Mouse (Mus musculus): Measurements from ENCODE around the gene Rdh19. TPM values are rescaled to one million over a fixed set of nuclear protein-coding genes. Genes with fewer than 3 reads are reported as not detected.

Rdh19 gene
- polyA plus RNA-seq, 1 experiment from 2014 or later: not detected

DNA sequence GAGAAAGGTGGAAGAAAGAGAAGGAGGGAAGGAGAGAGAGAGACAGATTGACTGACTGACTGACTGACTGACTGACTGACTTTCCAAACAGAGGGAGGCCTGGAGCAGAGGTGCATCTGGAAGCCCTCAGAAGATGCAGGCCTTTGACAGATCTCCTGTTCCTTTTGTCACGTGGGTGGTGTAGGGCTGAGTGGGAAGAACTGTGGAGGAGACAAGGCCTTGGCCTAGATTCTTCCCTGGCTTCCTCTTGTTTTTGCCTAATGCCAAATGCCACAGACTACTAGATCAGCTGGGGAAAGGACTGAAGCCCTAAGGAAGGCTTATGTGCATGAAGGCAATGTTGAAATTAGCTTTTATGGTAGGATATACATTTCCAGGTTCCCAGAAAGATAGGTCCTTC is 53.4 kb downstream of the Rdh19 start:
- Histone ChIP-seq H3K4me3 (no peak overlapping the region), H3K27me3 (replicated peaks) (no peaks in the 10 kb centered on the region; the same call in 1 of the 2 replicates), H3K36me3 (no peaks in the 10 kb centered on the region), H3K4me2 (no peak overlapping the region), H3K27ac (replicated peaks) (no peak overlapping the region), H3K4me1 (peaks cover 7% of the 10 kb centered on the region), H3K9ac (no peak overlapping the region), H3K9me3 (no peaks in the 10 kb centered on the region)
- ATAC-seq (ENCODE audit: extremely low read depth, insufficient number of reproducible peaks, low FRiP score, low TSS enrichment): no peak
- WGBS: 50% methylated on average over 1 of the region's 1 CpGs

DNA sequence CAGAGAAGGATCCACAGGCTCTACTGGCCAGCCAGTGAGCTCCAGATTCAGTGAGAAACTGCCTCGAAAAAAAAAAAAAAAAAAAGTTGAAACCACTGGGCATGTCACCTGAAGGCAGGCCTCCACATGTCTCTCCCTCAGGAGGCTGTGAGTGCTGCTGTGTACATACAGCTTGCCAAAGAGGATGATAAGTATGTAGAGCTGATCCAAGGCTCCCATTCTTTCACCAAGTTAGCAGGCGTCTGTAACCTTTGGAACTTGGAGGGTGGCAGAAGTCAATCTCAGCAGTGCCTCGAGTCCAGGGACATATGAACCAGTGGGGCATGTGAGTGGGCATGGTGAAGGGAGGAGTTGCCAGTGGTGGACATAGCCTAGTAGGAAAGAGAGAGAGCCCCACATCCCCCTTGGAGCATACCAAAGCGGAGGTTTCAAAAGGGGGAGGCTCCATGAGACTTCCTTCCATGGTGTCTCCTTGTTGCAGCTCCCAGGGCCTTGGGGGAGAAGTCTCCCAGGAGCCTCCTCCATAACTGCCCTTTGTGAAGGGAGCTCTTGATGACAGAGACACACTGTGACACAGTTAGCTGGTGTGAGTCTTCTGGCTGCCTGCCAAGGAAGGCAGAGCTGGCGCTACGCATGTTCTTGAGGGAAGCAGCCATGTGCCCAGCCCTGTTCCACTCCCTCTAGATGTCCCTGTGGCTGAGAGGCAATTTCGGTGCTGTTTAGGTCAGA is 55.2 kb downstream of the Rdh19 start:
- H3K9ac ChIP-seq: no peak overlapping the region
- H3K4me1 ChIP-seq: peaks cover 7% of the 10 kb centered on the region
- WGBS: 46% methylated on average over 7 of the region's 7 CpGs
- no peak overlapping the region for H3K27ac ChIP-seq (replicated peaks)
- no peaks in the 10 kb centered on the region; the same call in 1 of the 2 replicates for H3K27me3 ChIP-seq (replicated peaks)
- no peaks in the 10 kb centered on the region for H3K36me3 ChIP-seq
- H3K9me3 ChIP-seq: no peaks in the 10 kb centered on the region
- H3K4me2 ChIP-seq: no peak overlapping the region
- ATAC-seq (ENCODE audit: extremely low read depth, insufficient number of reproducible peaks, low FRiP score, low TSS enrichment): no peak
- H3K4me3 ChIP-seq: no peak overlapping the region

DNA sequence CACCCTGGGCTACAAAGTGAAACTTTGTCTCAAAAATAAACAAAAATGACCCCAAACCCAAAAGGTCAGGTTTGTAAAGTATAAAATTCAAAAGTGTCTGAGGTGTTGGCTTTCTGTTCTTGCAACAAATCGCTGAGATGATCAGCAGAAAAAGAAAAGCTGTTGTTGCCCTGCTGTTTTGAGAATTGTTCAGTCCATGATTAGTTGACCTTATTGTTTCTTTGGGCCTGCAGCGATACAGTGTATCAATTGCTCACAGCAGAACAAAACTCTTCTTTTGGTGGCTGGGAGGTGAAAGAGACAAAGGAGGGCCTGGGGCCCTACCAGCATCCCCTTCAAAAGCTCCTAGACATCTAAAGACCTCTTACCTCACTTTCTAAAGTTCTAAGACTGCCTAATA is 56.4 kb downstream of the Rdh19 start:
- H3K4me3 ChIP-seq: no peak overlapping the region
- no peak for ATAC-seq (ENCODE audit: extremely low read depth, insufficient number of reproducible peaks, low FRiP score, low TSS enrichment)
- WGBS: 80% methylated on average over 2 of the region's 2 CpGs

DNA sequence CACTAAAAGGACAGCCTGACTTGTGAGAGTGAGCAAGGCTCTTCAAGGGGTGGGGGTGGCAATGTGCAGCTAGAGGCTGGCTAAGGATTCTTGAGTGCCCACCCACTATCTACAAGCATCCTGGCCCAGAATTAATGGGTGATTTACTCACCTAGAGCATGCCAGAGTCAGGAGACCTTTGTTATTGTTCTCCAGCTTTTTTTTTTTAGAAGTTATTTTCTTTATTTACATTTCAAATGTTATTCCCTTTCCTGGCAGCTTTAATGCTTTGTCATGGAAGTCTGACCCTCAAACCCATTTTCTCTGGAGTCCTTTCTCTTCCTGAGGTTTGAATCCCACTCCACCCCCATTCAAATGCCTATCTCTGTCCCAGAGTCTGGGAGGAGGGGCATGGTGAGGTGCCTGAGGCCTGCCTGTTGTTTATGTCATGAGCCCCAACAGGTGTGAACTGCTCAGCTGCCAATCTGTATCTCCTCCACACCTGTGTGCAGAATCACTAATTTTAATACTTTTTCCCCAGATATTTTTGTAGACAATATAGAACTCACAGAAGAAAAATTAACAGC is 57.7 kb downstream of the Rdh19 start:
- peaks cover 7% of the 10 kb centered on the region for H3K4me1 ChIP-seq
- no peak overlapping the region for H3K27ac ChIP-seq (replicated peaks)
- H3K27me3 ChIP-seq (replicated peaks): no peaks in the 10 kb centered on the region
- H3K4me3 ChIP-seq: no peak overlapping the region
- H3K36me3 ChIP-seq: no peaks in the 10 kb centered on the region
- no peak for ATAC-seq (ENCODE audit: extremely low read depth, insufficient number of reproducible peaks, low FRiP score, low TSS enrichment)
- H3K9me3 ChIP-seq: no peaks in the 10 kb centered on the region
- H3K9ac ChIP-seq: no peak overlapping the region
- H3K4me2 ChIP-seq: no peak overlapping the region

More for the DNA sequence above, 56.4 kb downstream of the Rdh19 start:
- Histone ChIP-seq H3K9me3 (no peaks in the 10 kb centered on the region), H3K27ac (replicated peaks) (no peak overlapping the region), H3K36me3 (no peaks in the 10 kb centered on the region), H3K9ac (no peak overlapping the region), H3K4me1 (peaks cover 7% of the 10 kb centered on the region), H3K27me3 (replicated peaks) (no peaks in the 10 kb centered on the region; the same call in 1 of the 2 replicates), H3K4me2 (no peak overlapping the region)

Other genes with a start within 250 kb of the Rdh19 start
- gene Lrp1, start 228.8 kb upstream of the Rdh19 start, polyA plus RNA-seq (2015; fragmentation: Nextera tagmentation; extraction: Ambion mirVana): 30.7 and 37.9 TPM in 2 replicates
- 24.5 and 24.6 TPM in 2 replicates for gene Stat6, start 206.9 kb upstream of the Rdh19 start, polyA plus RNA-seq (2015; fragmentation: Nextera tagmentation; extraction: Ambion mirVana)
- gene Nemp1, start 183.0 kb upstream of the Rdh19 start, polyA plus RNA-seq (2015; fragmentation: Nextera tagmentation; extraction: Ambion mirVana): 7.1 and 7.4 TPM in 2 replicates
- gene Nab2, start 181.4 kb upstream of the Rdh19 start, polyA plus RNA-seq (2015; fragmentation: Nextera tagmentation; extraction: Ambion mirVana): 9.7 and 10.4 TPM in 2 replicates
- gene Myo1a, start 144.8 kb upstream of the Rdh19 start, polyA plus RNA-seq (2015; fragmentation: Nextera tagmentation; extraction: Ambion mirVana): 0.27 and 0.28 TPM in 2 replicates
- gene Tac2, start 125.5 kb upstream of the Rdh19 start, polyA plus RNA-seq (2015; fragmentation: Nextera tagmentation; extraction: Ambion mirVana): 1.2 and 2.0 TPM in 2 replicates
- gene Zbtb39, start 110.4 kb upstream of the Rdh19 start, polyA plus RNA-seq (2015; fragmentation: Nextera tagmentation; extraction: Ambion mirVana): 1.6 and 2.0 TPM in 2 replicates
- gene Gpr182, start 98.2 kb upstream of the Rdh19 start, polyA plus RNA-seq (2015; fragmentation: Nextera tagmentation; extraction: Ambion mirVana): 20.2 TPM in 2 replicates
- not detected in 2 replicates for gene Rdh1, start 90.2 kb upstream of the Rdh19 start, polyA plus RNA-seq (2015; fragmentation: Nextera tagmentation; extraction: Ambion mirVana)
- not detected in 2 replicates for gene Rdh16f1, start 90.1 kb upstream of the Rdh19 start, polyA plus RNA-seq (2015; fragmentation: Nextera tagmentation; extraction: Ambion mirVana)
- 0.15 and 0.23 TPM in 2 replicates for gene Rdh9, start 73.5 kb upstream of the Rdh19 start, polyA plus RNA-seq (2015; fragmentation: Nextera tagmentation; extraction: Ambion mirVana)
- gene Rdh16, start 48.8 kb upstream of the Rdh19 start, polyA plus RNA-seq (2015; fragmentation: Nextera tagmentation; extraction: Ambion mirVana): not detected in 2 replicates
- gene Rdh16f2, start 16.5 kb downstream of the Rdh19 start, polyA plus RNA-seq (2015; fragmentation: Nextera tagmentation; extraction: Ambion mirVana): not detected in 2 replicates
- gene Rdh7, start 38.9 kb downstream of the Rdh19 start, polyA plus RNA-seq (2015; fragmentation: Nextera tagmentation; extraction: Ambion mirVana): not detected in 2 replicates
- gene Sdr9c7, start 48.6 kb downstream of the Rdh19 start, polyA plus RNA-seq (2015; fragmentation: Nextera tagmentation; extraction: Ambion mirVana): not detected in 2 replicates
- gene Hsd17b6, start 157.7 kb downstream of the Rdh19 start, polyA plus RNA-seq (2015; fragmentation: Nextera tagmentation; extraction: Ambion mirVana): not detected in 2 replicates
- gene Prim1, start 165.2 kb downstream of the Rdh19 start, polyA plus RNA-seq (2015; fragmentation: Nextera tagmentation; extraction: Ambion mirVana): 50.5 and 53.2 TPM in 2 replicates
- gene Naca, start 185.6 kb downstream of the Rdh19 start, polyA plus RNA-seq (2015; fragmentation: Nextera tagmentation; extraction: Ambion mirVana): 540 TPM in 2 replicates
- 301 and 338 TPM in 2 replicates for gene Ptges3, start 209.0 kb downstream of the Rdh19 start, polyA plus RNA-seq (2015; fragmentation: Nextera tagmentation; extraction: Ambion mirVana)
- 4,907 and 5,417 TPM in 2 replicates for gene Atp5b, start 233.3 kb downstream of the Rdh19 start, polyA plus RNA-seq (2015; fragmentation: Nextera tagmentation; extraction: Ambion mirVana)
- gene Baz2a, start 241.6 kb downstream of the Rdh19 start, polyA plus RNA-seq (2015; fragmentation: Nextera tagmentation; extraction: Ambion mirVana): 7.4 and 8.0 TPM in 2 replicates